Mouse (Mus musculus): Measurements from ENCODE around the gene Runx1. TPM values are rescaled to one million over a fixed set of nuclear protein-coding genes. Genes with fewer than 3 reads are reported as not detected.

The Runx1 gene
- polyA plus RNA-seq, 1 experiment, result 38.8 TPM

DNA sequence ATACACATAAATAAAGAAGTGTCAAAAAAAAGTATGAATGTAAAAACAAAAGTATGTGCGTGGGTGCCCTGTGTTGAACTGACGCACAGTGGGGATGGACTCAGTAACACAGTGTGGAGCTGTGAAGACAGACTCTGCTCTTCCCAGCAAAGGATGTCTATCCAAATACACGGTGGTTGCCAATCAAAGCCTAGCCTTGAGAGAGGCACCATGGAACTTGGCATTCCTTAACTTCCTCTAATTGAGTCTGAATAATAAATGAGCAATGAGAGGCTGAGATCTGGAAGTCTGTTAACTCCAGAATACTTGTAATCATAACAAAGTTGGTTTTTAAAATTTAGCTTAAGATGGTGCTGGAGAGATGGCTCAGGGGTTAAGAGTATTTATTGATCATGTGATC lies 62.3 kb downstream of the Runx1 start:
- no peak for TF ChIP-seq POLR2AphosphoS2 (IDR thresholded peaks at IDR 0.05; ENCODE audit: insufficient read length, low read depth)
- peaks cover 96% of the 10 kb centered on the region for H3K79me2 ChIP-seq (ENCODE audit: control insufficient read depth, insufficient read depth)
- H3K4me3 ChIP-seq, result no peak overlapping the region
- peaks cover 18% of the 10 kb centered on the region for H3K36me3 ChIP-seq (ENCODE audit: control insufficient read depth, insufficient read depth)
- no peak overlapping the region for H3ac ChIP-seq (ENCODE audit: control insufficient read depth, insufficient read length)
- no peak overlapping the region for H3K4me2 ChIP-seq (ENCODE audit: low read depth)
- H3K27me3 ChIP-seq (ENCODE audit: control insufficient read depth, insufficient read depth, insufficient read length), result no peaks in the 10 kb centered on the region

DNA sequence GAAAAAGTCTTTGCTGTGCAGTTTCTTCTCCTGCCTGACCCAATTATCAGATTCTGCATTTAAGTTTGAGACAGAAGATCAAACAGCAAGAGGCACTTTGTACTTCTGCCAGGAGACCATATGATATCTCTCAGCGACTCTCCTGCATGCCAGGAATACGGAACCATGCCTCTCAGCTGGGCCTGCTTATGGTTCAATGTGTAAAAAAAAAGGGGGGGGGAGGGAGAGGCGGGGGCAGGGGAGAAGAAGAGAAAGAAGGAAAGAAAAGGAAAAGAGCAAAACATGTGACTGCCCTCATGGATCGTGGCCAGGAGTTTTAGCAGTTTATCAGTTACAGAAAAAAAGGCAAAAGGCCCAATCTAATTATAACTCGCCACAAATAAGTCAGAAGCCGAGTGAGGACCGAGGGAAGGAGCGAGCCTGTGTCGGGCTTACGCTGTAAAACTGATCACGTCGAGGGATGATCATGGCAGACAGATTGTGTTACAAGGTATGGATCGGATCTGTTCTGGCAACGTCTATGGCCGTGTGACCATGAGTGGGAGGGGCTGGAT lies 63.9 kb downstream of the Runx1 start:
- Histone ChIP-seq H3K79me2 (ENCODE audit: control insufficient read depth, insufficient read depth) (peaks cover 90% of the 10 kb centered on the region), H3K4me2 (ENCODE audit: low read depth) (no peak overlapping the region), H3K36me3 (ENCODE audit: control insufficient read depth, insufficient read depth) (peaks cover 18% of the 10 kb centered on the region), H3K4me3 (no peak overlapping the region), H3ac (ENCODE audit: control insufficient read depth, insufficient read length) (no peak overlapping the region), H3K27me3 (ENCODE audit: control insufficient read depth, insufficient read depth, insufficient read length) (no peaks in the 10 kb centered on the region)
- TF ChIP-seq MAX (IDR thresholded peaks at IDR 0.05; ENCODE audit: low read depth) (no peak), POLR2AphosphoS2 (IDR thresholded peaks at IDR 0.05; ENCODE audit: insufficient read length, low read depth) (no peak), MYOG (IDR thresholded peaks at IDR 0.05; ENCODE audit: control insufficient read depth in 1 of 3, insufficient read depth in 1 of 3, insufficient read length in 2 of 3, low read depth in 2 of 3) (no peak), MYOD1 (IDR thresholded peaks at IDR 0.05; ENCODE audit: control insufficient read depth in 1 of 3, insufficient read length in 2 of 3, low read depth in 2 of 3) (no peak), SRF (IDR thresholded peaks at IDR 0.05; ENCODE audit: control insufficient read depth, insufficient read length, low read depth) (no peak), REST (IDR thresholded peaks at IDR 0.05; ENCODE audit: insufficient read depth, insufficient read length) (no peak), TCF12 (IDR thresholded peaks at IDR 0.05; ENCODE audit: insufficient read depth, poor library complexity, severe bottlenecking) (no peak), POLR2A (IDR thresholded peaks at IDR 0.05; ENCODE audit: insufficient read length, low read depth) (no peak), TCF3 (IDR thresholded peaks at IDR 0.05; ENCODE audit: insufficient read length, low read depth) (no peak), USF1 (IDR thresholded peaks at IDR 0.05; ENCODE audit: low read depth) (no peak), CEBPB (IDR thresholded peaks at IDR 0.05; ENCODE audit: insufficient read depth, poor library complexity, severe bottlenecking) (no peak), E2F4 (IDR thresholded peaks at IDR 0.05; ENCODE audit: insufficient read depth) (no peak)

DNA sequence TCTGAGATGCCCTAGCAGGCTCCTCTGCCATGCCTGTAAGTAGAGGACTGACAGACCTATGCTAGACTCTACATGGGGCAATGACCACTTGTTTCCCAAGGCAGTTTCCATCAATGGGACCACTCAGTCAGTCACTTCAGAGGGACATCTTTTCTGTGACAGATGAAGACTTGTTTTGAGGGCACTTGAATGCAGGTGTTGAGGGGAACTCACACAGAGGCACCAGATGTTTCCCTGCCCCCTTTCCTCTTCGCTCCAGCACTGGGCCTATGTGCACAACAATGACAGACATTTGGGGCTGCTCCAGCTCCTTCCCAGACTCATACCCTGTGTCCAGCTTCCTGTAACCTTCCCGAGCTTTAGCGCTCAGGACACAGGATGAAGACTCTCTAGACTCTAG lies 65.9 kb downstream of the Runx1 start:
- Histone ChIP-seq H3K36me3 (ENCODE audit: control insufficient read depth, insufficient read depth) (peaks cover 11% of the 10 kb centered on the region), H3K4me2 (ENCODE audit: low read depth) (no peak overlapping the region), H3K79me2 (ENCODE audit: control insufficient read depth, insufficient read depth) (peaks cover 91% of the 10 kb centered on the region), H3K27me3 (ENCODE audit: control insufficient read depth, insufficient read depth, insufficient read length) (no peaks in the 10 kb centered on the region), H3K4me3 (no peak overlapping the region), H3ac (ENCODE audit: control insufficient read depth, insufficient read length) (no peak overlapping the region)
- no peak for TF ChIP-seq TCF12 (IDR thresholded peaks at IDR 0.05; ENCODE audit: insufficient read depth, poor library complexity, severe bottlenecking)
- no peak for TF ChIP-seq MAX (IDR thresholded peaks at IDR 0.05; ENCODE audit: low read depth)
- TF ChIP-seq E2F4 (IDR thresholded peaks at IDR 0.05; ENCODE audit: insufficient read depth), result no peak
- TF ChIP-seq SRF (IDR thresholded peaks at IDR 0.05; ENCODE audit: control insufficient read depth, insufficient read length, low read depth), result no peak
- no peak for TF ChIP-seq POLR2AphosphoS2 (IDR thresholded peaks at IDR 0.05; ENCODE audit: insufficient read length, low read depth)
- TF ChIP-seq MYOG (IDR thresholded peaks at IDR 0.05; ENCODE audit: control insufficient read depth in 1 of 3, insufficient read depth in 1 of 3, insufficient read length in 2 of 3, low read depth in 2 of 3), result no peak
- TF ChIP-seq MYOD1 (IDR thresholded peaks at IDR 0.05; ENCODE audit: control insufficient read depth in 1 of 3, insufficient read length in 2 of 3, low read depth in 2 of 3), result no peak
- TF ChIP-seq USF1 (IDR thresholded peaks at IDR 0.05; ENCODE audit: low read depth), result no peak
- no peak for TF ChIP-seq POLR2A (IDR thresholded peaks at IDR 0.05; ENCODE audit: insufficient read length, low read depth)
- TF ChIP-seq REST (IDR thresholded peaks at IDR 0.05; ENCODE audit: insufficient read depth, insufficient read length), result no peak
- TF ChIP-seq TCF3 (IDR thresholded peaks at IDR 0.05; ENCODE audit: insufficient read length, low read depth), result no peak
- TF ChIP-seq CEBPB (IDR thresholded peaks at IDR 0.05; ENCODE audit: insufficient read depth, poor library complexity, severe bottlenecking), result no peak

DNA sequence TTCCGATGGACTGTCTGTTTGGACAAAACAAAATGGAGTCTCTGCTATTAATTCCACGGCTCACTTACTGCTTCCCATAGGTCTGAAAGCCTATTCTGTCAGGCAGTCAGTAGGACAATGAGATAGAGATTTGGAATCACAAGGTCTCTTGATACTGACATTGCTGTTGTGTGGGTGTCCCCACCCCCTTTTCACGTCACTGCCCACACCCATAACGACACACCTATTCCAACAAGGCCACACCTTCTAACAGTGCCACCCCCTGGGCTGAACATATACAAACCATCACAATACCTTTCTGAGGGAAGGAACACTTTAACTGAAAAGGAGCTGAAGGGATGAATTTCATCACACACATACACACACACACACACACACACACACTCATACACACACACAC lies 68.4 kb downstream of the Runx1 start:
- H3K36me3 ChIP-seq (ENCODE audit: control insufficient read depth, insufficient read depth), result peaks cover 11% of the 10 kb centered on the region
- peaks cover 72% of the 10 kb centered on the region for H3K79me2 ChIP-seq (ENCODE audit: control insufficient read depth, insufficient read depth)
- no peaks in the 10 kb centered on the region for H3K27me3 ChIP-seq (ENCODE audit: control insufficient read depth, insufficient read depth, insufficient read length)
- H3K4me3 ChIP-seq, result no peak overlapping the region
- H3K4me2 ChIP-seq (ENCODE audit: low read depth), result no peak overlapping the region
- no peak overlapping the region for H3ac ChIP-seq (ENCODE audit: control insufficient read depth, insufficient read length)
- TF ChIP-seq POLR2AphosphoS2 (IDR thresholded peaks at IDR 0.05; ENCODE audit: insufficient read length, low read depth) (no peak), REST (IDR thresholded peaks at IDR 0.05; ENCODE audit: insufficient read depth, insufficient read length) (no peak), TCF12 (IDR thresholded peaks at IDR 0.05; ENCODE audit: insufficient read depth, poor library complexity, severe bottlenecking) (no peak), POLR2A (IDR thresholded peaks at IDR 0.05; ENCODE audit: insufficient read length, low read depth) (no peak), MYOG (IDR thresholded peaks at IDR 0.05; ENCODE audit: control insufficient read depth in 1 of 3, insufficient read depth in 1 of 3, insufficient read length in 2 of 3, low read depth in 2 of 3) (no peak), USF1 (IDR thresholded peaks at IDR 0.05; ENCODE audit: low read depth) (no peak), MAX (IDR thresholded peaks at IDR 0.05; ENCODE audit: low read depth) (no peak), E2F4 (IDR thresholded peaks at IDR 0.05; ENCODE audit: insufficient read depth) (no peak), CEBPB (IDR thresholded peaks at IDR 0.05; ENCODE audit: insufficient read depth, poor library complexity, severe bottlenecking) (no peak), SRF (IDR thresholded peaks at IDR 0.05; ENCODE audit: control insufficient read depth, insufficient read length, low read depth) (no peak), TCF3 (IDR thresholded peaks at IDR 0.05; ENCODE audit: insufficient read length, low read depth) (no peak), MYOD1 (IDR thresholded peaks at IDR 0.05; ENCODE audit: control insufficient read depth in 1 of 3, insufficient read length in 2 of 3, low read depth in 2 of 3) (no peak)

DNA sequence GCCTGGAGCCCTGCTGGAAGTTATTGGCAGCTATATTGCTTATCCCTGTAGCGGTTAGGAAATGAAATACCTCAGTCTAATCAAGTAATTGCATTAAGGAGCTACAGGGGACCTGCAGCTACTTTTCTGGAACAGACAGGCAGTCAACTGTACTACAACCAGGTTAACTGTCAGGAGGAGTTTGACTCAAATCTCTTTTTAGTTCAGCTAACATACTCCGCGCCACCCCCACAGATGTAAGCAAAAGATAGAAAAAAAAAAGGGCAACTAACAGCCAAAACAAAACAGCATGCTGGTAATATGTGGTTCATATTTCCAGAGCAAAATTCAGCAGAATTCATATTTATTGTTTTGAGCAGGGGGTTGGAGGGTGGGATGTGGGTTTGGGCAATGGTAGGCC lies 72.0 kb downstream of the Runx1 start:
- Histone ChIP-seq H3ac (ENCODE audit: control insufficient read depth, insufficient read length) (no peak overlapping the region), H3K4me3 (no peak overlapping the region), H3K36me3 (ENCODE audit: control insufficient read depth, insufficient read depth) (no peaks in the 10 kb centered on the region), H3K27me3 (ENCODE audit: control insufficient read depth, insufficient read depth, insufficient read length) (no peaks in the 10 kb centered on the region), H3K79me2 (ENCODE audit: control insufficient read depth, insufficient read depth) (peaks cover 60% of the 10 kb centered on the region), H3K4me2 (ENCODE audit: low read depth) (no peak overlapping the region)
- TF ChIP-seq TCF12 (IDR thresholded peaks at IDR 0.05; ENCODE audit: insufficient read depth, poor library complexity, severe bottlenecking) (no peak), MAX (IDR thresholded peaks at IDR 0.05; ENCODE audit: low read depth) (no peak), USF1 (IDR thresholded peaks at IDR 0.05; ENCODE audit: low read depth) (no peak), SRF (IDR thresholded peaks at IDR 0.05; ENCODE audit: control insufficient read depth, insufficient read length, low read depth) (no peak)

Measured in myocyte (in vitro differentiated cells).